Mouse (Mus musculus) MEL-GATA-1-ER (cell line): Measurements from ENCODE around the gene Itpr2.
A peak's percentile ranks its signal among the peaks of the same experiment; 100 is the strongest.

ENCODE experiments used
- DNase-seq: peaks from one replicate; pipeline ENCODE4 v3.0.0-alpha.2; 2012; ENCODE audit warnings: low read depth; ENCODE audit errors: extremely low read depth

Gene Itpr2

DNA sequence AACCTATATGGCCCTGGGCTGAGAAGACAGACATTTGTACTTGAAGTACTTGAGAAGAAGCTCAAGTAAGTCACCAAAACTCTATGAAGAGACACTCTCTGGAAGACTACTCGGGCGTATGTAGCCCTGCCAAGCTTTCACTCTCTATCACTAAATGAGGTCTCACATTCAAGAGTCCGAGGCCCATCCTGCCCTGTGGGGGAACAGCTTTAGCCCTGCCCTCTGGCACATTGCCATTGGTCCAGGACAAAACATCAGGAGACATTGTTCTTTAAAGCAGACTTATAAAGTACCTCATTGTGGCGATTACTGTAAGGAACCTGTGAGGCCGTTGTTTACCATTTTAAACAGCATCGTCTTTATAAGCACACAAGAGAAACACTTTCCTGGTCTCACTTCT, 77.7 kb downstream of the Itpr2 start:
- no peak for DNase-seq

DNA sequence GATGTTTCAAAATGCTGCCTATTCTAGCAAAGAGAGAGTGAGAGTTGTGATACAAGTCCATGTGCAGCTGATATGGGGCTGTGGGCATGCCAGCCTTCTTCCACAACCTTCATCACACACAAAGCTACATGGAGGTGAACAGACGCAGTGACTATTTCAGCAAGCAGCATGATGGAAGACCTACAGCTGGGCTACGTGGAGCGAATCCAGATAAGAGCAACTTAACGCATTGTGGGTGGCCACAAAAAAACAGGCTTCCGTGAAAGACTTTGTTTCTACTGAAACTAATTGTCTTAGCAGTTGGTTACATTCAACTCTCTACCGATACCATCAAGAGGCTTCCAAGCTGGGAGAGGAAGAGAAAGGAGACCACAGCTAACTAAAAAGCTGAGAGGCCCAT, 81.3 kb downstream of the Itpr2 start:
- DNase-seq, result no peak

DNA sequence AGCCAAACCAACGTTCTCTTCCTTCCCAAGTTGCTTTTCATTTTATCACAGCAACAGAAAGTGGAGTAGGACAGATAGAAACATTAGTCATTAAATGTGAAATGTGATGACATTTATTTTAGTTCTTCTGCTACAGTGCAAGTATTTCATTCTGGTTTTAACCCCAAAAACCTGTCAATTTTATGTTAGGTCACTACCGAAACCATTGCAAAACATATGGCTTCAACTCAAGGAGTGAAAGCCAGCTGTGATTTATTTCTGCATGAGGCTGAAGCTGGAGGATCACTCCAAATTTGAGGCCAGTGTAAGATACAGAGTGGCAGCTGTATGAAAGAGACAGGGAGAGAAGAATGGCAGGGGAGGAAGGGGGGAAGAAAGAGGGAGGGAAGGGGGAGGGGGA, 85.6 kb downstream of the Itpr2 start:
- no peak for DNase-seq

DNA sequence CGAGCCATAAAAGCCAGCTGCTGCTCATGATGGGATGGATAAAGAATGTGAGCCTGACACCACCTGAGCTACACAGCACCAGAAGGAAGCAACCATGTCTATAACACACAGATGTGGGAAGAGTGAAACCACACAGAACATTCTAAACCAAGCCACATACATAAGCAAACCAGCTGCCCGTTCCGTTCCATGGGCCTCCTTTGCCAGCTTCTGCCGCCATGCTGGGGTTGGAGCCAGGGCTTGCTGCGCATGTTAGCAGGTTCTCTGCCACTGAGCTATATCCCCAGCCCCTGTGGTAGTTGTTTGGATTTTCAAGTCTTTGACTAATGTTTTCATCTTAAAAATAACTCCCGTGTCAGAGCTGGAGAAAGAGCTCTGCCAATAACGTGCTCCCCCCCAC, 87.9 kb downstream of the Itpr2 start:
- DNase-seq, result no peak

DNA sequence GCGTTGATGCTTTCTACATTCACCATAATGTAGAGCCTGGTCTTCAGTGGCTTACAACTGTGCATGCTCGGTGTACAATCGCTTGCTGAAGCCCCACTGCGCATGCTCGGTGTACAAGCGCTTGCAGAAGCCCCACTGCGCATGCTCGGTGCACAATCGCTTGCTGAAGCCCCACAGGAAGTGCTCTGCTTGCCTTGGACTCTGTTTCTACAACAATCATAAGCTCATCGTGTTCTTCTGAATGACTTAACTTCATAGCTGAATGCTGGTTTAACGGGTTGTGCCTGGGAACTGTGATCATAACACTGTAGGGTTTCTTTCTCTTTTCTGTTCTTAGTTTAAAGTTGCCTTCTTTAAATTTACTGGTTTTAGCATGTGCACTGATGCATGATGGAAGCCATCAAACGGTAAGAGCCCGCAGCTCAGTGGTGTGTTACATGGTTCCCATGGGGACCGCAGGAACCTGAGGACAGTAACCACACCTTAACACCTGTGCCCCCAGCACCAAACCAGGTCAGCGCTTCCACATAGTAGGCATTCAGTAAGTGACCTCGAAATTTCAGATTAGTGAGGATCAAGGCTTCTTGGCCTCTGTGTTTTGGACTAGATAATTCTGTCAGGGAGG, 90.5 kb downstream of the Itpr2 start:
- no peak for DNase-seq

DNA sequence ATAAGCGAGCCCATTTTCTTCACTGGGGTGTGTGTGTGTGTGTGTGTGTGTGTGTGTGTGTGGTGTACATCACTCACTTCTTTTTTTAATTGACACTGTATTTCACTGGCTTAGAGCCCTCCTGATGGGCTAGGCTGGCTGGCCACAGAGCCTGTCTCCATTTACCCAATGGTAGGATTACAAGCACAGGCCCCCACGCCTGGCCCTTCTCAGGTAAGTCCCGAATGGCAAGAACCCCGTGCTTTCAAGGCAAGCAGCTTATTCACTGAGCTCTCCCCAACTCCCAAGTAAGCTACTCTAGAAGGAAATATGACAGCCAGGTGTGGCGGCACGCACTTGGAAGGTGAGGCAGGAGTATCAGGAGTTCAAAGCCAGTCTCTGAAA, 91.6 kb downstream of the Itpr2 start:
- no peak for DNase-seq

DNA sequence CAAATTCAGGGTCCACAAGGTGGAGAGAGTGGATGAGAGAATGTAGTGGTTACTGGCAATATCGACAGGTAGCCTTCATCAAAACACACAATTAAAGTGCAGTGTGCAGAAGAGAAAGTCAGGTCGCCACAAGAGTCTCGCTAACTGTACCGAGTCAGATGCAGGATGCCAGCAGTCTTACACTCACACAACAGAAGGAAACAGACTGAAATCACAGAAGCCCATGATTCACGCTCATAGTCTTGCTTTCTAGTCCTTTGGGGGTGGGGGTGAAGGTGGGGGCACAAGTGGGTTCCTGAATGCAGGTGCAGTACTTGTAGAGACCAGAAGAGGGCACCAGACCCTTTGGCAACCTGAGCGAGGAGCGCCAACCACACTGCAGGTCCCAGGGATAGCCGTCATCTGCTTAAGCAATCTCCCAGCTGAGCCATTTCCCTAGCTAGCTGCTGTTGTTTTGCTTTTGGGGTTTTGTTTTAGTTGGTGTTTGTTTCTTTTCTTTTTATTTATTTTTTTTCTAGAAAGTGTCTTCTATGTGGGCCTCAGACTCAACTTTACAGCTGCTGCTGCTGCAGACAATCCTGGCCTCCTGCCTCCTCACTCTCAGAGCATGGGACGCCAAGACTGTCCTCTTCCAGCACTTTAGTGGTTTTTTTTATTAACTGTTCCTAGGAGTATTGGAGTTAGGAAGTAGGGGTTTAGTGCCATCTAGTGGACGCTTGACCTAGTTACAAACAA, 92.2 kb downstream of the Itpr2 start:
- DNase-seq, result peak; percentile 68

DNA sequence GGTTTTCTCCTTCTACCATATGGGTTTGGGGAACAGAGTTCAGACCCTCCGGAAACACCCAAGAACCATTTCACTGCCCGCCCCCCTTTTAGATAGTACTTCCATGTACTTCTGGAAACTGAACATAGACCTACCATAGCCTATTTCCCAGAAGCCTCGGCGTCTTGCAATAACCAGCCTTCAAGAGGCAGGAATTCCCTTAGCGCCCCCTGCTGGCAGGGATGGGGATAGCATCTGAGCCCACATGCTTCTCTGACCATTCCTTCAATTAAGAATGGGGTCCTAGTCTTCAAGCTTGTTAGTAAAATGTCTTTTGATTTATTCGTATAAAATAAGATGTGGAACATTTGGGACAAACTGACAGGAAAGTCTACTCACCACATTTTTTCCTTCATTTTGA, 96.6 kb downstream of the Itpr2 start:
- DNase-seq, result peak; percentile 33

DNA sequence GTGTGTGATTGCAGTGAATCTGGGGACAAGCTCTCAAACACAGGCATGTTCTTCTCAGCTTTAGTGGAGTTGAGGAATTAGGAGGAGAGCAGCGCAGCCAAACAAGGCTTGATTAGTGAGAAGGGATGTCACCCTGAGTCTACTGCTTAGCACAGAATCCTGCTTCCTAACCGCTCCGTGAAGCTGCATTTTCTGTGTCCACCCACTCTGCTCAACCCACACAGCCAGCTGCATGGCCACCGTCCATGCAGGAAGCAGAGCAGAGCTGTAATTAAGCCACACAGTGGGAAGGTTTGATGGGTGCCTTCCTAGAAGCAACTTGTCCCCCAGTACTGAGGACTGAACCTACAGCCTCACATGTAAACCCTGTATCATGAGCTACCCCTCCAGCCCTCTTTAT, 97.1 kb downstream of the Itpr2 start:
- DNase-seq, result no peak

DNA sequence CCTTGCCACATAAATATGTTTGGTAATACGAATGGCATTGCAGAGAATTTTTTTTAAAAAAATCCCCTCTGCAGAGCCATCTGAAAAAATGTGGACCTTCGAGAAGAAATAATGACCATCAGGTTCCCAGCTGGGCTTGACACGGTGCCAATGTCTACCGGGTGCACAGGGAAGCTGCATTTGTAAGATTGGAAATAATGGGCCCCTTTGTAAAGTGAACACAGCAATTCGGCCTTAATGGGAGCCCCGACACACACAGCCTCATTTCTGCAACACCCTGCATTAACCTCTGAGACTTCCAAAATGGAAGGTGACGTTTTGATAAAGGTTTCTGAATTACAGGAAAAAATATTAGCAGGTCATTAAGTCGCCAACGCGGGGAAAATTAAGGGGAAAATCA, 97.9 kb downstream of the Itpr2 start:
- DNase-seq, result no peak

DNA sequence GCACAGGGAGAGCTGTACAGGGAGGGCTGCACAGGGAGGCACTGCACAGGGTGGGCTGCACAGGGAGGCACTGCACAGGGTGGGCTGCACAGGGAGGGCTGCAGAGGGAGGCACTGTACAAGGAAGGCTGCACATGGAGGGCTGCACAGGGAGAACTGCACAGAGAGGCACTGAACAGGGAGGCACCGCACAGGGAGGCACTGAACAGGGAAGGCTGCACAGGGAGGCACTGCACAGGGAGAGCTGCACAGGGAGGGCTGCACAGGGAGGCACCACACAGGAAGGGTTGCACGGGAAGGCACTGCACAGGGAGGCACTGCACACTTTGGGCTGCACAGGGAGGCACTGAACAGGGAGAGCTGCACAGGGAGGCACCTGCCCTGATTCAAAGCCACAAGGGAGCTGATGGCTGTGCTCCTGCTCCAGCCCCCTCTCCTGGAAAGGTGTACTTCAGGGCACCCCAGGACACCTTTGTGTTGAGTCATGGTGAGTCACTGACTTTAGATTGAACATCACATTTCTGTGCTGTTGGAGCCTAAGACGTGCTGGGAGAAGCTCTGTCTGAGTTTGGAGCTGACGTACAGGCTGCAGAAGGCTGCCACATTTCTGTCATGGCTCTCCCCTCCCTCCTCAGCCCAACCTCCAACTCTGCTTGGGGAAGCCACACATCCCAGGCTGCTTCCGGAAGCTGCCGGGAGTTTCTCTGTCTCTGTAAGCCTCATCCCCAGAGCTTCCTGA, 98.9 kb downstream of the Itpr2 start:
- no peak for DNase-seq

DNA sequence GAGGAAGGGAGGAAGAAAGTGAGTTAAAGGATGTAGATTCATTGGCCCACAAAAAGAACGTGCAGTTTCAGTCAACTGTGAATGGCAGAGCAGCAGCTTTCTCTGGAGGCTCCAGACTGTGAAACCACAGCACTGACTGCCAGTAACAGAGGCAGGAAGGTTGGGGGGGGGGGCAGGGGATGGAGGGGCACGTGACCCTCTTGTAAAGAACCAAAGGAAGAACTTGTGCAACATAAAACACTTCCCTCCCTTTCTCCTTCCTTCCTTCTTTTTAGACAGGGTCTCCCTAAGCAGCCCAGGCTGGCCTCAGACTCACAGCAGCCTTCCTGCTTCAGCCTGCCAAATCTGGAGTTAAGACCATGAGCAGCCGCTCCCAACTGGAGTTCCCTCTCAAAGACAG, 104.2 kb downstream of the Itpr2 start:
- DNase-seq, result no peak

DNA sequence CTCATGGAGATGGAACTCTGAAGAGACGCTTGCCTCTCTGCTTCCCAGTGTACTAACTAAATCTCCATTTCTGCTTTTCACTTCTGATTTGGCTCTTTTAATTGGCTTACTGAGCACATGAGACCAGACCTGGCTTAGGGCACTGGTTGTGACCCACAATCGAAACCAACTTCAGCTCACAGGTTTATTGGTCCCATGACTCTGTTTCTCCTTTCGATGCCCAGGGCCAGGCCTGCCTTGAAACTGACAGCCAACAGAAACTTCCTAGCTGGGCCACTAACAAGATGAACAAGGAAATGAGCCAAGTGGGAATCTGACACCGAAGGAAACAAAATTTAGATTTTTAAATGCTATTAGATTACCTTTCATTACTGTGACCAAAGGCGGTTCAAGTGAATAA, 105.8 kb downstream of the Itpr2 start:
- DNase-seq, result no peak

DNA sequence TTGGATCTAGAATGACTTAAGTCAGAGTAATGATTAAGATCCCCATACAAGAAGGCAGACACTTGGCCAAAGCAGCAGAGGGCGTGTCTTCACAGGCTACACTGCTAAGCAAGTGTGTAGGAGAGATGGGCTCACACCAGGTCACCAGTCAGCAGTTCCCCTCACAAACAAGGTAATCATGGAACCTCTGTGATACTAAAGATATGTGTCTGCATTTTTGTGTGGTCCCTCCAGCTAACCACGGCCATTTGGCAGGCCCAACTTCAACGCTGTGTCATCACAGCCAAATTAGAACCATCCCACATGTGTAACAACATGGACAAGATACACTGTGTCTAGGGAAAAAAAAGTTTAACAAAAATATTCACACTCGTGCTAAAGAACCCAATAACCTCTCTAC, 106.4 kb downstream of the Itpr2 start:
- no peak for DNase-seq

DNA sequence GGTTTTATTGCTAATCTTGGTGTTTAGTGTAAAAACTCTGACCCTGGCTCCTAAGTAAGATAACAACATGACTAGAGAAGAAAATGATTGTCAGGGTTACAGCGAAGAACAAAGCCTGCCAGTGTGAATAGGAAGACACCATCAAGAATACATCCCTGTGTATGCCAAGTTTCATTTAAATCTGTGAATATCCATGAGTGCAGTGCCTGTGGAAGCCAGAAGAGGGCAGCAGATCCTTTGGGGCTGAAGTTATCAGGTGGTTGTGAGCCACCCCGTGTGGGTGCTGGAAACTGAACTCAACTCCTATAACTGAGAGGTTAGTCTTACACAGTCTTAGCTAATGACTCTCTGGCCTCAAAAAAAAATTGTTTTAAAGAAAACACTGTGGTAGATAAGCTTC, 109.8 kb downstream of the Itpr2 start:
- no peak for DNase-seq

DNA sequence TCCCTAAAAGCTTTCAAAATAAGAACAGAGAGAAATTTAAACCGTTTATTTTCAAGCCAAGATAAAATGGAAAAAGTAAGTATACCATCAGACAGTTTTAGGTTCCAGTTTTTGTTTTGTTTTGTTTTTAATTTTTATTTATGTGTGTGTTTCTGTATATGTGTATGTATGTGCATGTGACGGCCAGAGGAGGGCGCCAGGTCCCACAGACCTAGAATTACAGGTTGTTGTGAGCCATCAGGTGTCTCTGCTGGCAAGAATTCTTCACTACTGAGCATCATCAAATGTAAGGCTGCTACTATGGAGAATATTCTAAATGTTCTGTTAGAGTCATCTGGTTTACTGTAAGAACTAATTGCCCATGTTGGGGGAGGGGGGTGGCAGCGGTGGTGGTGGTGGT, 111.9 kb downstream of the Itpr2 start:
- no peak for DNase-seq

DNA sequence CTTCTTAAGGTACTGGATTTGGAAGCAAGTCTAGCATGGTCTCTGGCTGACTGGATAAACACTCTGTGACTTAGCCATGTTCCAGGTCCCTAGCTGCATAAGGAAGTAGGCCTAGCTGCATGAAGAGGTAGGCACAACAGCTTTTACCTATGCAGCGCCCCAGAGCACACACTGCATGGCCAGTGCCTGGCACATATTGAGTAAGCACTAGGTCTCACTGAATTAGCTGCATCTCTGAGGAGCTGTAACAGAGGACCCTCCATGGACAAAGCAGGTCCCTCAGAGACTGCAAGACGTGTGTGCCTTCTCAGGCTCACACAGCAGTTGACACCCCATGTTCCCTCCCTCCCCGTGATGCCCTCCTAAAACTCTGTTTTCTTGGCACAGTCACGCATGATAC, 114.0 kb downstream of the Itpr2 start:
- no peak for DNase-seq

DNA sequence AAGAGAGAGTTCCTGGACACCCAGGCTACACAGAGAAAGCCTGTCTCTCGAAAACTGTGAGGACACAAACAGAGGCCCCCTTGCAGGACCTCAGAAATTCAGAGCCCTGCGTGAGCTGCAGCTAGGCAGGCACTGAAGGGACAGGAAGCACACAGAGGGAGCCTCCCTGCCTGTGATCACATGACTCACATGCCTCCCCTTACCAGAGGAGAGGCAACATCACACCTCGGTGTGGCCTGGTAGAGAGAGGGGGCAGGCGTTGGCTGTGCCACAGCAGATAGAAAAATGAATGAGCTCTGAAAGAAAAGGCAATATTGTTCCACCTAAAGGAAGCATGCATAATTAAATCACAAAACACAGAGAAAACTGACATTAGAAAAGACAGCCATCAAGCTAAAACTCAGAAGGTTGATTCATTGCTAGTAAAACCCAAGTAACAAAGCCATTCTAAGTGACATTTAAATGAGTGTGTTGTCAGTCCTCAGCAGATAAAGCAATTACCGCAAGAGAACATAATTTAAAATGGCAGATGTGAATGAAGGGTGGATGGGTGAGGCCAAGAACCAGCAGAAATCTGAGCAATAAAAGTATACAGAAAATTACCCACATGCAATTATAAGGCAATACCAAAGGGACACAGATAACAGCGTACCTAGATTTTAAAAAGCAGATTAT, 114.8 kb downstream of the Itpr2 start:
- DNase-seq, result no peak

DNA sequence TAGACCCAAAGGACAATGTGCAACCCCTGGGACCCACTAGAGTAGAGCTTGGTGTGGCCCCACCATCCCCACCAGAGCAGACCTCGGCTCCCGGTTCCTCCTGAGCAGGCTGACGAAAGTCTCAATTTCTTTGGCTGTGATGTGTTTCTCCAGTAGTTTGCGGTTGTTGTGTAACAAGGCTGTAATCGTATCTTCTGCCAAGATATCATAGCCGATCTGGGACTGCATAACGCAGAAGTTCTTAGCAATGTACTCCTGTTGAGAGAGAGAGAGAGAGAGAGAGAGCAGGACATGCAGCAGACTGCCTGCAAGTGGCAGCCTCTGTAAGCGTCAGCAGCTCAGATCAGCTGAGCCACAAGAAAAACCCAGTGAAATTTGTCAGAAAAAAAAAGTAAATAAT, 122.8 kb downstream of the Itpr2 start:
- DNase-seq, result no peak

DNA sequence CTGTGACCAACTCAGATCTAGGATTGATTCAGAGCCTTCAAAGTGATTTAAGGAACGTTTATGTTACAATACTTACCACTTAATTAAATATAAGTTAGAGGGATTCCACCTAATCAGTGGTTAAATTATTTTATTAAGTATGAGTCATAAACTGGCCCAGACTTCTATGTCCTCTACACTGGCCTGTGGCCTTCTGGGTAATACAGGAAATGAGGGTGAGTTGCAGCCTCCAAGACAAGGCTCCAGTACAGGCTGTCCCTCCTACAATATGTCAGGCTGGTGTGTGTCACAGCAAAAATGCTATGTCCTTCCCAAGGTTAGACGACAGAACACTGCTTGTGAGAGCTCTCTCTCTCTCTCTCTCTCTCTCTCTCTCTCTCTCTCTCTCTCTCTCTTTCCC, 130.5 kb downstream of the Itpr2 start:
- DNase-seq, result no peak

DNA sequence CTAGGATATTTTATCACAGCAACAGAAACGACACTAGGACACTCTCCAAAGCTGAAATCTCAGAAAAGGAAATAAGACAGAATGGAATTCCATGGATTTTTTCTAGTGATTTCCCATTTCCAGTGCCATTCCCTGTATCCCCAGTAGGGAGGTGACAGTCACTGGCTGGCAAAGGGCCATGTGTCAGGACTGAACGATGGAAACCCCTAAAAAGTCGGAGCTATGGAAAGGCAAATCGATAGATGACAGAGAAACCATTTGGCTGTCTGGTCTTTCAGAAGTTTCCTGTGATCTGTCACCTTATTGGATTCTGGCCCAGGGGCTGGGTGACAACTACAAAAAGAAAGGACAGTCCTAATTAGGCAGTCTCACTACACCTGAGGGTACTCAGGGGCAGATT, 135.8 kb downstream of the Itpr2 start:
- no peak for DNase-seq

DNA sequence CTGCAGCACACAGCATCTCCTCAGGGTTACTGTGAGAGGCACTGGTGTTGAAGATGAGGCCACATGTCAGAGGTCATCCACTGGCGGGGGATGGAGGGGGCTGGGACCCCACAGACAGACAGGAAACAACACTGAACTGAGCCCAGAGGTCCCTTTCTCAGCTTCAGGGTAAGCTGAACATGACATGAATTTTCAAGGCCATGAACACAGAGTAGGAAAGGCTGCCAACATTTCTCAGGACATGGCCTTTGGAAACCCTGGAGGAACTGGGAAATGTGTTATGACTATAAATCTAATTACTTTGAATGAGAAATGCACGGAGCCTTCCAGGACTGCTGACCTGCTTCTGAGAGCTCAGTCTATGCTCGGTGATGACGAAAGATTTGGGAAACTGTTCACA, 144.1 kb downstream of the Itpr2 start:
- DNase-seq, result no peak
